Mouse (Mus musculus): ENCODE measurements around the gene Reps1. TPM values are rescaled to one million over a fixed set of nuclear protein-coding genes. Genes with fewer than 3 reads are reported as not detected.

Reps1 gene
- polyA plus RNA-seq, 1 experiment from 2014 or later, result 40.3 TPM

GRCm38 (mm10) chr10:18090691-18091090 is 35.0 kb downstream of the Reps1 start:
- Histone ChIP-seq H3K4me2 (ENCODE audit: low read depth) (no peak overlapping the region), H3K4me1 (ENCODE audit: control insufficient read depth, insufficient read depth, low read length) (no peaks in the 10 kb centered on the region), H3K4me3 (ENCODE audit: low read depth, low read length) (no peak overlapping the region), H3K36me3 (ENCODE audit: control insufficient read depth, insufficient read depth, low read length) (peaks cover 5% of the 10 kb centered on the region), H3K9ac (ENCODE audit: low read length) (no peak overlapping the region), H3K9me3 (ENCODE audit: control insufficient read depth, low read length) (no peaks in the 10 kb centered on the region), H3K27ac (ENCODE audit: low read depth, low read length) (no peak overlapping the region), H3K27me3 (ENCODE audit: control insufficient read depth, insufficient read depth, low read length) (no peaks in the 10 kb centered on the region)
- ATAC-seq (ENCODE audit: insufficient read depth, low FRiP score, low TSS enrichment), result no peak
- DNase-seq (ENCODE audit: low spot score), result no peak

- no peak overlapping the region for H3K27ac ChIP-seq (ENCODE audit: low read depth, low read length)
- no peak overlapping the region for H3K4me2 ChIP-seq (ENCODE audit: low read depth)
- no peaks in the 10 kb centered on the region for H3K4me1 ChIP-seq (ENCODE audit: control insufficient read depth, insufficient read depth, low read length)
- DNase-seq (ENCODE audit: low spot score) (no peak), ATAC-seq (ENCODE audit: insufficient read depth, low FRiP score, low TSS enrichment) (no peak)
- no peaks in the 10 kb centered on the region for H3K9me3 ChIP-seq (ENCODE audit: control insufficient read depth, low read length)
- no peak overlapping the region for H3K4me3 ChIP-seq (ENCODE audit: low read depth, low read length)
- WGBS, result 69% methylated on average over 5 of the region's 5 CpGs
- H3K36me3 ChIP-seq (ENCODE audit: control insufficient read depth, insufficient read depth, low read length), result 0 out of 2 replicates have a peak, but pooled peaks cover 2% of the 10 kb centered on the region
- H3K27me3 ChIP-seq (ENCODE audit: control insufficient read depth, insufficient read depth, low read length), result no peaks in the 10 kb centered on the region
- no peak overlapping the region for H3K9ac ChIP-seq (ENCODE audit: low read length)
Measured at GRCm38 (mm10) chr10:18102166-18102565, 46.5 kb downstream of the Reps1 start.

- H3K9ac ChIP-seq (ENCODE audit: low read length), result no peak overlapping the region
- no peaks in the 10 kb centered on the region for H3K4me1 ChIP-seq (ENCODE audit: control insufficient read depth, insufficient read depth, low read length)
- no peak for DNase-seq (ENCODE audit: low spot score)
- H3K27me3 ChIP-seq (ENCODE audit: control insufficient read depth, insufficient read depth, low read length), result no peaks in the 10 kb centered on the region
- no peak overlapping the region for H3K4me2 ChIP-seq (ENCODE audit: low read depth)
- ATAC-seq (ENCODE audit: insufficient read depth, low FRiP score, low TSS enrichment), result no peak
- H3K36me3 ChIP-seq (ENCODE audit: control insufficient read depth, insufficient read depth, low read length), result 0 out of 2 replicates have a peak, but pooled peaks cover 2% of the 10 kb centered on the region
- no peaks in the 10 kb centered on the region for H3K9me3 ChIP-seq (ENCODE audit: control insufficient read depth, low read length)
- H3K27ac ChIP-seq (ENCODE audit: low read depth, low read length), result no peak overlapping the region
- WGBS, result 89% methylated on average over 5 of the region's 5 CpGs
- H3K4me3 ChIP-seq (ENCODE audit: low read depth, low read length), result no peak overlapping the region
Measured at GRCm38 (mm10) chr10:18107471-18107870, 51.8 kb downstream of the Reps1 start.

GRCm38 (mm10) chr10:18110940-18111339 is 55.3 kb downstream of the Reps1 start:
- no peak overlapping the region for H3K27ac ChIP-seq (ENCODE audit: low read depth, low read length)
- H3K9me3 ChIP-seq (ENCODE audit: control insufficient read depth, low read length), result no peaks in the 10 kb centered on the region
- H3K9ac ChIP-seq (ENCODE audit: low read length), result no peak overlapping the region
- H3K4me1 ChIP-seq (ENCODE audit: control insufficient read depth, insufficient read depth, low read length), result no peaks in the 10 kb centered on the region
- ATAC-seq (ENCODE audit: insufficient read depth, low FRiP score, low TSS enrichment) (no peak), DNase-seq (ENCODE audit: low spot score) (no peak)
- H3K4me2 ChIP-seq (ENCODE audit: low read depth), result no peak overlapping the region
- no peaks in the 10 kb centered on the region for H3K27me3 ChIP-seq (ENCODE audit: control insufficient read depth, insufficient read depth, low read length)
- peaks cover 2% of the 10 kb centered on the region; the same call in 1 of the 2 replicates for H3K36me3 ChIP-seq (ENCODE audit: control insufficient read depth, insufficient read depth, low read length)
- no peak overlapping the region for H3K4me3 ChIP-seq (ENCODE audit: low read depth, low read length)

GRCm38 (mm10) chr10:18113473-18114093 is 57.9 kb downstream of the Reps1 start:
- WGBS, result 87% methylated on average over 10 of the region's 10 CpGs
- Histone ChIP-seq H3K4me1 (ENCODE audit: control insufficient read depth, insufficient read depth, low read length) (no peaks in the 10 kb centered on the region), H3K27ac (ENCODE audit: low read depth, low read length) (no peak overlapping the region)

GRCm38 (mm10) chr10:18118336-18118735 is 62.7 kb downstream of the Reps1 start:
- H3K9me3 ChIP-seq (ENCODE audit: control insufficient read depth, low read length), result no peaks in the 10 kb centered on the region
- H3K36me3 ChIP-seq (ENCODE audit: control insufficient read depth, insufficient read depth, low read length), result peaks cover 9% of the 10 kb centered on the region
- H3K4me1 ChIP-seq (ENCODE audit: control insufficient read depth, insufficient read depth, low read length), result no peaks in the 10 kb centered on the region
- DNase-seq (ENCODE audit: low spot score), result no peak
- no peak overlapping the region for H3K27ac ChIP-seq (ENCODE audit: low read depth, low read length)
- no peaks in the 10 kb centered on the region for H3K27me3 ChIP-seq (ENCODE audit: control insufficient read depth, insufficient read depth, low read length)
- no peak overlapping the region for H3K9ac ChIP-seq (ENCODE audit: low read length)
- H3K4me2 ChIP-seq (ENCODE audit: low read depth), result no peak overlapping the region
- no peak for ATAC-seq (ENCODE audit: insufficient read depth, low FRiP score, low TSS enrichment)
- H3K4me3 ChIP-seq (ENCODE audit: low read depth, low read length), result no peak overlapping the region
- 69% methylated on average over 8 of the region's 8 CpGs for WGBS

More at GRCm38 (mm10) chr10:18113473-18114093, 57.9 kb downstream of the Reps1 start:
- H3K4me3 ChIP-seq (ENCODE audit: low read depth, low read length), result no peak overlapping the region
- H3K36me3 ChIP-seq (ENCODE audit: control insufficient read depth, insufficient read depth, low read length), result peaks cover 2% of the 10 kb centered on the region; the same call in 1 of the 2 replicates
- H3K9me3 ChIP-seq (ENCODE audit: control insufficient read depth, low read length), result no peaks in the 10 kb centered on the region
- DNase-seq (ENCODE audit: low spot score), result no peak
- no peak overlapping the region for H3K4me2 ChIP-seq (ENCODE audit: low read depth)
- H3K27me3 ChIP-seq (ENCODE audit: control insufficient read depth, insufficient read depth, low read length), result no peaks in the 10 kb centered on the region
- ATAC-seq (ENCODE audit: insufficient read depth, low FRiP score, low TSS enrichment), result no peak
- H3K9ac ChIP-seq (ENCODE audit: low read length), result no peak overlapping the region

- ATAC-seq (ENCODE audit: insufficient read depth, low FRiP score, low TSS enrichment), result no peak
- Histone ChIP-seq H3K36me3 (ENCODE audit: control insufficient read depth, insufficient read depth, low read length) (0 out of 2 replicates have a peak, but pooled peaks cover 2% of the 10 kb centered on the region), H3K4me1 (ENCODE audit: control insufficient read depth, insufficient read depth, low read length) (no peaks in the 10 kb centered on the region), H3K9me3 (ENCODE audit: control insufficient read depth, low read length) (no peaks in the 10 kb centered on the region), H3K27me3 (ENCODE audit: control insufficient read depth, insufficient read depth, low read length) (no peaks in the 10 kb centered on the region), H3K9ac (ENCODE audit: low read length) (no peak overlapping the region), H3K27ac (ENCODE audit: low read depth, low read length) (no peak overlapping the region), H3K4me3 (ENCODE audit: low read depth, low read length) (no peak overlapping the region), H3K4me2 (ENCODE audit: low read depth) (no peak overlapping the region)
- 92% methylated on average over 5 of the region's 5 CpGs for WGBS
- DNase-seq (ENCODE audit: low spot score), result no peak
Measured at GRCm38 (mm10) chr10:18130276-18130675, 74.6 kb downstream of the Reps1 start.

- H3K4me2 ChIP-seq (ENCODE audit: low read depth), result no peak overlapping the region
- no peaks in the 10 kb centered on the region for H3K4me1 ChIP-seq (ENCODE audit: control insufficient read depth, insufficient read depth, low read length)
- no peaks in the 10 kb centered on the region for H3K27me3 ChIP-seq (ENCODE audit: control insufficient read depth, insufficient read depth, low read length)
- DNase-seq (ENCODE audit: low spot score) (no peak), ATAC-seq (ENCODE audit: insufficient read depth, low FRiP score, low TSS enrichment) (no peak)
- WGBS, result 91% methylated on average over 10 of the region's 10 CpGs
- no peaks in the 10 kb centered on the region for H3K9me3 ChIP-seq (ENCODE audit: control insufficient read depth, low read length)
- no peaks in the 10 kb centered on the region for H3K36me3 ChIP-seq (ENCODE audit: control insufficient read depth, insufficient read depth, low read length)
- H3K4me3 ChIP-seq (ENCODE audit: low read depth, low read length), result no peak overlapping the region
- no peak overlapping the region for H3K9ac ChIP-seq (ENCODE audit: low read length)
- H3K27ac ChIP-seq (ENCODE audit: low read depth, low read length), result no peak overlapping the region
Measured at GRCm38 (mm10) chr10:18131666-18132650, 76.3 kb downstream of the Reps1 start.
